Mouse (Mus musculus): ENCODE results near the gene Zdhhc22.

Gene Zdhhc22

GRCm38 (mm10) chr12:86961589-86962344 is 28.5 kb downstream of the Zdhhc22 start:
- DNase-seq (ENCODE audit: low spot score): no peak

- DNase-seq (ENCODE audit: low spot score): no peak
Measured at GRCm38 (mm10) chr12:86960791-86961335, 29.4 kb downstream of the Zdhhc22 start.

GRCm38 (mm10) chr12:86960138-86960537 is 30.1 kb downstream of the Zdhhc22 start:
- DNase-seq (ENCODE audit: low spot score): no peak

- DNase-seq (ENCODE audit: low spot score): no peak
Measured at GRCm38 (mm10) chr12:86959661-86960060, 30.6 kb downstream of the Zdhhc22 start.

GRCm38 (mm10) chr12:86958558-86958957 is 31.7 kb downstream of the Zdhhc22 start:
- DNase-seq (ENCODE audit: low spot score): no peak

- no peak for DNase-seq (ENCODE audit: low spot score)
Measured at GRCm38 (mm10) chr12:86955894-86956293, 34.3 kb downstream of the Zdhhc22 start.

- DNase-seq (ENCODE audit: low spot score): no peak
Measured at GRCm38 (mm10) chr12:86952331-86952850, 37.8 kb downstream of the Zdhhc22 start.

- DNase-seq (ENCODE audit: low spot score): no peak
Measured at GRCm38 (mm10) chr12:86950961-86951360, 39.3 kb downstream of the Zdhhc22 start.

- no peak for DNase-seq (ENCODE audit: low spot score)
Measured at GRCm38 (mm10) chr12:86950161-86950960, 39.9 kb downstream of the Zdhhc22 start.

- no peak for DNase-seq (ENCODE audit: low spot score)
Measured at GRCm38 (mm10) chr12:86949501-86949900, 40.7 kb downstream of the Zdhhc22 start.

- no peak for DNase-seq (ENCODE audit: low spot score)
Measured at GRCm38 (mm10) chr12:86948627-86949026, 41.6 kb downstream of the Zdhhc22 start.

GRCm38 (mm10) chr12:86947681-86948401 is 42.4 kb downstream of the Zdhhc22 start:
- peak; percentile 29 for DNase-seq (ENCODE audit: low spot score)

- peak; percentile 89 for DNase-seq (ENCODE audit: low spot score)
Measured at GRCm38 (mm10) chr12:86946862-86947574, 43.2 kb downstream of the Zdhhc22 start, which contains the start of gene Cipc. TSS of gene Cipc (plus strand) at chr12:86947043.

- no peak for DNase-seq (ENCODE audit: low spot score)
Measured at GRCm38 (mm10) chr12:86946301-86946781, 43.9 kb downstream of the Zdhhc22 start.

- peak; percentile 30 for DNase-seq (ENCODE audit: low spot score)
Measured at GRCm38 (mm10) chr12:86945126-86945525, 45.1 kb downstream of the Zdhhc22 start.

GRCm38 (mm10) chr12:86943421-86943820 is 46.8 kb downstream of the Zdhhc22 start:
- DNase-seq (ENCODE audit: low spot score): no peak

GRCm38 (mm10) chr12:86941734-86942486 is 48.3 kb downstream of the Zdhhc22 start:
- no peak for DNase-seq (ENCODE audit: low spot score)

GRCm38 (mm10) chr12:86941173-86941572 is 49.1 kb downstream of the Zdhhc22 start:
- no peak for DNase-seq (ENCODE audit: low spot score)

- no peak for DNase-seq (ENCODE audit: low spot score)
Measured at GRCm38 (mm10) chr12:86938571-86938970, 51.7 kb downstream of the Zdhhc22 start.

GRCm38 (mm10) chr12:86936587-86937343 is 53.5 kb downstream of the Zdhhc22 start:
- DNase-seq (ENCODE audit: low spot score): no peak
